Mouse (Mus musculus): Measurements from ENCODE around the gene Uqcrq. TPM values are rescaled to one million over a fixed set of nuclear protein-coding genes. Genes with fewer than 3 reads are reported as not detected.

The Uqcrq gene
- polyA plus RNA-seq, 1 experiment from 2014 or later = 1,231 TPM

DNA sequence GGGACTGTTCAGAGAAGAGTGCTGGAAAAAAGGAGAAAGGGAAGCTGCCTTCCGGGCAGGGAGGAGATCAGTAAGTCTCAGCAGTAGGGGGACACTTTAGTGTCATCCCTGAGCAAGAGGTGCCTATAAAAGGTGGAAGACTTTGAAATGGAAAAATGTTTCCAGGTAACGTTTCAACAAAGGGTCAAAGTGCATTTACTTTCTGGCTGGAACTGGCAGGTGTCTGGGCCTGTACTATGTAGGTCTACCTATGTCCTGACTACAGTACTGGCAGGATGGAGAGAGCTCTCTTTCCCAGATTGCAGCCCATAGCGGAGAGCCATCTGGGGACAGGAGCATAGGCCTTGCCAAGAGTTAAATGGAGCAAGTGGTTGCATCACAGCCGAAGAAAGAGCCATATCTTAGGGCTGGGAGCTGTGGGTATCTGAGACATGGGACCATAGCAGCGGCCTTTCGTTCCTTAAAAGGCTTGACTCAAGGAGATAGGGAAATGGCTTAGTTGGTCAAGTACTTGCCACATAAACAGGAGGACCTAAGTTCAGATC is 4.8 kb downstream of the Uqcrq start:
- WGBS = 87% methylated on average over 6 of the region's 6 CpGs
- H3K9me3 ChIP-seq (replicated peaks; ENCODE audit: low read length) = no peaks in the 10 kb centered on the region
- H3K9ac ChIP-seq (ENCODE audit: low read depth, low read length) = no peak overlapping the region
- TF ChIP-seq CTCF (IDR thresholded peaks at IDR 0.05; ENCODE audit: low read depth) = no peak
- 0 out of 2 replicates have a peak, but pooled peaks cover 4% of the 10 kb centered on the region for H3K36me3 ChIP-seq (ENCODE audit: insufficient read depth, low read length)
- H3K4me2 ChIP-seq (ENCODE audit: low read length) = no peak overlapping the region
- H3K4me1 ChIP-seq (replicated peaks; ENCODE audit: insufficient read depth, low read length) = peaks cover 7% of the 10 kb centered on the region
- H3K4me3 ChIP-seq (replicated peaks; ENCODE audit: low read depth, low read length) = no peak overlapping the region
- H3K27me3 ChIP-seq (ENCODE audit: insufficient read depth, low read length) = no peaks in the 10 kb centered on the region
- ATAC-seq (replicated peaks; ENCODE audit: low FRiP score, low read depth) (no peak), DNase-seq (ENCODE audit: low spot score) (no peak)
- no peak overlapping the region for H3K27ac ChIP-seq

DNA sequence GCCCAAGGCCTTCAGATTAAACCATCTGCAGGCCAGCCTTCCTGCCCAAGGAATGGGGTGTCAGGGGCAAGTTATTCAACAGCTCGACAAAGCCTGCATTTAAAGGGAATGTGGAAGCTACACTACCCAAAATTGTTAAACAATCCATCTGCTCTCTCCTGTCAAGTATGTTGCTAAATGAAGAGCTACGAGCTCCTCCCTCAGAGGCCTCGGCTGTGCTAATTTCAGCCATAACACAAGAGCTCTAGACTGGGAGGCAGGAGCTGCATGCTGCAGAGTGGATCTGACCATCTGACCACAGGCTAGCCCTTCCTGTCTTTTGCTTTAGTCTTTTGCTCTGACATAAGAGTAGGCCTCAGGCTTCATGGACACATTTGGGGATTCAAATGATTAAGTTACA is 5.4 kb downstream of the Uqcrq start:
- DNase-seq (ENCODE audit: low spot score) (no peak), ATAC-seq (replicated peaks; ENCODE audit: low FRiP score, low read depth) (no peak)
- Histone ChIP-seq H3K36me3 (ENCODE audit: insufficient read depth, low read length) (peaks cover 4% of the 10 kb centered on the region; the same call in 1 of the 2 replicates), H3K9ac (ENCODE audit: low read depth, low read length) (no peak overlapping the region), H3K4me2 (ENCODE audit: low read length) (no peak overlapping the region), H3K4me1 (replicated peaks; ENCODE audit: insufficient read depth, low read length) (peaks cover 7% of the 10 kb centered on the region), H3K9me3 (replicated peaks; ENCODE audit: low read length) (no peaks in the 10 kb centered on the region), H3K4me3 (replicated peaks; ENCODE audit: low read depth, low read length) (no peak overlapping the region), H3K27me3 (ENCODE audit: insufficient read depth, low read length) (no peaks in the 10 kb centered on the region), H3K27ac (no peak overlapping the region)
- WGBS = 54% methylated on average over 3 of the region's 3 CpGs
- TF ChIP-seq CTCF (IDR thresholded peaks at IDR 0.05; ENCODE audit: low read depth) = no peak

DNA sequence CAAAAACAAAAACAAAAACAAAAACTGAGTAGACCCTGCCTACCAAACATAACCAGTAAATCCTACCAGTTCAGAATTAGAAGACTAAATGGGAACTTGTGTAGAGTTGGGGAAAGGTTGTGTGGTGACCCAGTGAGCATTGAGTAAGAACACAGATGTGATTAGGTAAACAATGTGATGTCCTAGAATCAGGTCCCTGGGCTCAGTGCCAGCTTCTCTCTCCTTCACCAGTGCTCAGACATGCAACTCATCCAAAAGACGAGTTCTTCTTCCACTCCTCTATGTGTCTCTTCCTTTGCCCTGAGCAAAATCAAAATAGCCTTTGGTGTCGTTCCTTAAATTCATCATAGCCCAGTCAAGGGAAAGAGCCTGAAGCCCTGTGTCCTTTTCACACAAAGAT is 5.8 kb downstream of the Uqcrq start:
- ATAC-seq (replicated peaks; ENCODE audit: low FRiP score, low read depth) (no peak), DNase-seq (ENCODE audit: low spot score) (no peak)
- Histone ChIP-seq H3K4me2 (ENCODE audit: low read length) (no peak overlapping the region), H3K36me3 (ENCODE audit: insufficient read depth, low read length) (peaks cover 4% of the 10 kb centered on the region; the same call in 1 of the 2 replicates), H3K9me3 (replicated peaks; ENCODE audit: low read length) (no peaks in the 10 kb centered on the region), H3K9ac (ENCODE audit: low read depth, low read length) (no peak overlapping the region), H3K4me1 (replicated peaks; ENCODE audit: insufficient read depth, low read length) (peaks cover 5% of the 10 kb centered on the region), H3K27me3 (ENCODE audit: insufficient read depth, low read length) (no peaks in the 10 kb centered on the region), H3K27ac (no peak overlapping the region), H3K4me3 (replicated peaks; ENCODE audit: low read depth, low read length) (no peak overlapping the region)
- no peak for TF ChIP-seq CTCF (IDR thresholded peaks at IDR 0.05; ENCODE audit: low read depth)
- WGBS = 69% methylated on average over 2 of the region's 2 CpGs

DNA sequence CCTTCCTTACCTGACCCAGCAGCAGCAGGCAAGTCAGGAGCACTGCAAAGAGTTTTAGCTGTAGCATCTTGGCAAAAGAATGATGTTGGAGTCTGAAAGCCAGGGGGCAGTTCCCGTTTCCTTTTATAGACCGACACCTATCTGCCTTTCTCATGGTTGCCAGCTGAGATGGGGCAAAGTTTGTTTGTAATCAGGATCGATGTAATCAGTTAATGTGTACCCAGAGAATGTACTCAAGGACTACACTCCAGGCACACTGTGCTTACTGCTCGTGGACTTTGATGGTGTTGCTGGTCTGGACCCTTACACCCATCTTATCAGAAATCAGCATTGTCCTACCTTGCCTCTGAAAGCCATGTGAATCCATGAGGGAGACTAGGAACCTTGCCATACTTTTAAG is 7.6 kb downstream of the Uqcrq start, which contains the start of gene Leap2:
TSS of gene Leap2 (minus strand) at position 135 of the 400 bp plus-strand sequence.
- H3K9me3 ChIP-seq (replicated peaks; ENCODE audit: low read length) = no peaks in the 10 kb centered on the region
- H3K27ac ChIP-seq = no peak within 1 kb of the TSS
- no peak for ATAC-seq (replicated peaks; ENCODE audit: low FRiP score, low read depth)
- no peaks in the 10 kb centered on the region for H3K4me1 ChIP-seq (replicated peaks; ENCODE audit: insufficient read depth, low read length)
- H3K9ac ChIP-seq (ENCODE audit: low read depth, low read length) = no peak within 1 kb of the TSS
- no peak within 1 kb of the TSS for H3K4me3 ChIP-seq (replicated peaks; ENCODE audit: low read depth, low read length)
- peaks cover 13% of the 10 kb centered on the region; the same call in 1 of the 2 replicates for H3K36me3 ChIP-seq (ENCODE audit: insufficient read depth, low read length)
- DNase-seq (ENCODE audit: low spot score) = no peak
- TF ChIP-seq CTCF (IDR thresholded peaks at IDR 0.05; ENCODE audit: low read depth) = 0 out of 2 replicates have a peak, but pooled peaks have one; percentile 20
- WGBS = 79% methylated on average over 4 of the region's 4 CpGs
- no peaks in the 10 kb centered on the region for H3K27me3 ChIP-seq (ENCODE audit: insufficient read depth, low read length)
- H3K4me2 ChIP-seq (ENCODE audit: low read length) = no peak within 1 kb of the TSS

DNA sequence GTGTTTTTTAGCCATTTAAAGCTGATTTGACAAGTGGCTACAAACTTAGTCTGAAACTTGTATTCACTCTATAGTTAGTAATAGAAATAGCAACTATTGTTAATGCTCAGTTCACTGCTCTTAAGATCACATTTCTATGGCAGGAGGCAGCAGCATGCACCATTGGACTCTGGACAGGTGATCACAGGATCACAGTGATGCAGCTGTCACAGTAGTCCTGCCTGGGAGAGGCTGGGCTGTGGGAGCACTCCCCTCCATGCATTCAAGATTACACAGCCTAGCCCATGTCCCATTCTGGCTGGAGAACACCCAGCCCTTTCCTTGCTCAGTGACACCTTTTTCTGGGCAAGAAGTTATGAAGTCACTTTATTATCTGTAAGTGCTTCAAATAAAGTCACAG is 12.6 kb downstream of the Uqcrq start:
- no peak overlapping the region for H3K27ac ChIP-seq
- no peaks in the 10 kb centered on the region for H3K9me3 ChIP-seq (replicated peaks; ENCODE audit: low read length)
- no peaks in the 10 kb centered on the region for H3K4me1 ChIP-seq (replicated peaks; ENCODE audit: insufficient read depth, low read length)
- H3K4me2 ChIP-seq (ENCODE audit: low read length) = no peak overlapping the region
- no peak overlapping the region for H3K4me3 ChIP-seq (replicated peaks; ENCODE audit: low read depth, low read length)
- H3K9ac ChIP-seq (ENCODE audit: low read depth, low read length) = no peak overlapping the region
- ATAC-seq (replicated peaks; ENCODE audit: low FRiP score, low read depth) (no peak), DNase-seq (ENCODE audit: low spot score) (no peak)
- TF ChIP-seq CTCF (IDR thresholded peaks at IDR 0.05; ENCODE audit: low read depth) = no peak
- no peaks in the 10 kb centered on the region for H3K27me3 ChIP-seq (ENCODE audit: insufficient read depth, low read length)
- H3K36me3 ChIP-seq (ENCODE audit: insufficient read depth, low read length) = peaks cover 48% of the 10 kb centered on the region

DNA sequence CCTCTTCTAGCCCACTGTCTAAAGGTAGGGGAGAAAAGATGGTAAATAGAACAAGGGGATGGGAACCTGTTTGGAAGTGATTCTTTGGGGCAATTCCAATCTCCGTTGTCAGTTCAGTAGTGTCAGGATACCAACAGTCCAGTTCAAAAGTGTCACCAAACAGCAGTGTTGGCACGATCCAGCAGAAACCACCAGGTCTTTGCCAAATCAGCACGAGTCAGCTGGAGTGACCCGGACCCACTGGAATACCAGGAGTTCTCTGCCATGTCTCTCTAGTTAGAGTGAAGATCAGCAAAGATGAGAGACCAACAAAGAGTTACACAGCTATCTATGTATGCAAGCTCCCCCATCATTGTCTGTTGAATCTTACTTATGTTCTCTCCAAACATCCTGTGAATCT is 16.8 kb downstream of the Uqcrq start:
- H3K4me2 ChIP-seq (ENCODE audit: low read length) = no peak overlapping the region
- WGBS = 90% methylated on average over 4 of the region's 4 CpGs
- H3K4me1 ChIP-seq (replicated peaks; ENCODE audit: insufficient read depth, low read length) = no peaks in the 10 kb centered on the region
- no peaks in the 10 kb centered on the region for H3K27me3 ChIP-seq (ENCODE audit: insufficient read depth, low read length)
- H3K9me3 ChIP-seq (replicated peaks; ENCODE audit: low read length) = no peaks in the 10 kb centered on the region
- TF ChIP-seq CTCF (IDR thresholded peaks at IDR 0.05; ENCODE audit: low read depth) = no peak
- ATAC-seq (replicated peaks; ENCODE audit: low FRiP score, low read depth) (no peak), DNase-seq (ENCODE audit: low spot score) (no peak)
- H3K36me3 ChIP-seq (ENCODE audit: insufficient read depth, low read length) = peaks cover 66% of the 10 kb centered on the region
- no peak overlapping the region for H3K9ac ChIP-seq (ENCODE audit: low read depth, low read length)
- H3K27ac ChIP-seq = no peak overlapping the region
- no peak overlapping the region for H3K4me3 ChIP-seq (replicated peaks; ENCODE audit: low read depth, low read length)

DNA sequence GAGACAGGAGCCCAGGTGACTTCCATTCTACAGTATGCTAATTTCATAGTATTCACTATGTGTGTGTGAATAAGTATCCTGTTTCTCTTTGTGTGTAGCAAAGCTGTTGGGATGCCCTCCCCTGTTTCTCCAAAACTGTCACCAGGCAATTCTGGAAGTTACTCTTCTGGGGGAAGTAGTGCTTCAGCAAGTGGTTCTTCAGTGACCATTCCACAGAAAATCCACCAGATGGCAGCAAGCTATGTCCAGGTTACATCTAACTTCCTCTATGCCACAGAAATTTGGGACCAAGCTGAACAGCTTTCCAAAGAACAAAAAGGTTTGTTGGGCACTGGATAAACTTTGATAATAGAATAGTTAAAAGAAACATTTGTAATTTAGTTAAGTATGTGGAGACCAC is 18.9 kb downstream of the Uqcrq start:
- ATAC-seq (replicated peaks; ENCODE audit: low FRiP score, low read depth) (no peak), DNase-seq (ENCODE audit: low spot score) (peak; percentile 68)

More for the DNA sequence above, 18.9 kb downstream of the Uqcrq start:
- Histone ChIP-seq H3K9me3 (replicated peaks; ENCODE audit: low read length) (no peaks in the 10 kb centered on the region), H3K4me1 (replicated peaks; ENCODE audit: insufficient read depth, low read length) (no peaks in the 10 kb centered on the region), H3K27me3 (ENCODE audit: insufficient read depth, low read length) (no peaks in the 10 kb centered on the region), H3K27ac (no peak overlapping the region), H3K36me3 (ENCODE audit: insufficient read depth, low read length) (peaks cover 58% of the 10 kb centered on the region), H3K9ac (ENCODE audit: low read depth, low read length) (no peak overlapping the region), H3K4me2 (ENCODE audit: low read length) (no peak overlapping the region), H3K4me3 (replicated peaks; ENCODE audit: low read depth, low read length) (no peak overlapping the region)
- peak; percentile 74 for TF ChIP-seq CTCF (IDR thresholded peaks at IDR 0.05; ENCODE audit: low read depth)

Data from kidney, postnatal 0 days (tissue).